In the genomic region with DNA sequence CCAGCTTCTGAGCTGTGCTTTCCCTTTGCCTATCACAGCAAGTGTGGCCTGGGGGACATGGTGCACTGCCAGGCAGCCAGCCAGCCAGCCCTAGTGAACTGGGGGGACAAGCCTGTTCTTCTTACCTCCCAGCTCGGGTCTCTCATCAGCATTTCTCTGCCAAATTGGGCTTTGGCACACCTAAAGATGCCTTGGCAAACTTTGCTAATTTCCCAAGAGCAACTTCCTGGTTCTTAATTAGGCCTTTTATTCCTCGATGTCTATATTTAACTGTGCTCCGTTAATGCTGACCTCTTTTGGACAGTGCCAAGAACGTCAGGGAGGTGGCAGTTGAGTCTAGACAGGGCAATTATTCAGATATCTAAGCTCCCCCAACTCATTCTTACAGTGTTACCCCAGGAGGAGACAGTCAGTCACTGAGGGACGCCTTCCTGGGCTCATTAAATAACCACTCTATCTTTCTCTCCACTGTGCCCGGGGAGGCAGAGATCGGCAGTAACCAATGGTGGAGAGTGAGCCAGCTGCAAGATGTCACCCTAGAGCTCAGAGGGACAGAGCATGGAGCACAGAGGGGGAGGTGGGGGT, we compare ENCODE assay signal across 10 mouse cellular contexts.
DNase-seq lines count a peak whose midpoint lies in the region; ATAC-seq and TF ChIP-seq lines count a peak whose summit lies in the region.
"Had no signal": no experiment of that assay in that cellular context is flagged by ENCODE, and none has a peak within 500 bp of the region (broad histone marks: within the 10 kb centered on the region; RNA-seq: fewer than 3 reads in every experiment).

No protein-coding gene starts in this region.

- no peak overlapping the region for H3K27ac ChIP-seq in kidney, embryonic 16.5 days (ENCODE audit: low read length)
- H3K27ac ChIP-seq in thymus, adult 2 months (ENCODE audit: control insufficient read depth, insufficient read depth, low read length): no peak overlapping the region

- no peaks in the 10 kb centered on the region for H3K4me1 ChIP-seq in kidney, embryonic 16.5 days (ENCODE audit: insufficient read depth, low read length)
- no peaks in the 10 kb centered on the region for H3K4me1 ChIP-seq in thymus, adult 2 months (replicated peaks; ENCODE audit: control insufficient read depth, insufficient read depth, low read length)

- no peak for TF ChIP-seq POLR2A in thymus, adult 2 months (IDR thresholded peaks at IDR 0.05; ENCODE audit: control insufficient read depth, extremely low read depth, insufficient read depth, low read length, poor library complexity)

- H3K27me3 ChIP-seq in kidney, embryonic 16.5 days (ENCODE audit: insufficient read depth, low read length): no peaks in the 10 kb centered on the region
- H3K27me3 ChIP-seq in thymus, adult 2 months (ENCODE audit: control insufficient read depth, insufficient read depth, low read length): no peaks in the 10 kb centered on the region

- H3K4me3 ChIP-seq in kidney, embryonic 16.5 days (ENCODE audit: low read length): no peak overlapping the region
- no peak overlapping the region for H3K4me3 ChIP-seq in thymus, adult 2 months (ENCODE audit: control insufficient read depth, insufficient read depth, low read length)
- H3K4me3 ChIP-seq: erythroblast, embryonic 14.5 days had no signal

- H3K4me2 ChIP-seq in kidney, embryonic 16.5 days (replicated peaks; ENCODE audit: low read depth, low read length): no peak overlapping the region

- no peaks in the 10 kb centered on the region for H3K36me3 ChIP-seq in kidney, embryonic 16.5 days (ENCODE audit: insufficient read depth, low read length)
- H3K36me3 ChIP-seq in thymus, adult 2 months (ENCODE audit: control insufficient read depth, insufficient read depth, low read length): no peaks in the 10 kb centered on the region
- H3K36me3 ChIP-seq: G1E had no signal

- WGBS in kidney, embryonic 16.5 days: 23% methylated on average over 7 of the region's 7 CpGs
- WGBS in thymus, adult 2 months: 84% methylated on average over 7 of the region's 7 CpGs

- H3K9ac ChIP-seq in kidney, embryonic 16.5 days (replicated peaks; ENCODE audit: low read length): no peak overlapping the region

- H3K9me3 ChIP-seq in kidney, embryonic 16.5 days (ENCODE audit: low read length): no peaks in the 10 kb centered on the region
- H3K9me3 ChIP-seq: G1E had no signal

- DNase-seq in kidney, postnatal 25 days: no peak
- peak; percentile 59 for DNase-seq in brain, embryonic 18.5 days (ENCODE audit: low read depth, low spot score)
- peak; percentile 14 to 32 for DNase-seq in frontal cortex, postnatal 10 days (ENCODE audit: low spot score in 2 of 2)
- DNase-seq in layer of hippocampus, postnatal 14 days (ENCODE audit: low spot score in 2 of 2): peak; percentile 40 to 79
- no peak for DNase-seq in urinary bladder, postnatal 36 days (ENCODE audit: low spot score in 2 of 2)
- DNase-seq in thymus, adult 2 months: no peak

- 0 out of 2 replicates have a peak, but pooled peaks have one; percentile 27 for ATAC-seq in kidney, embryonic 16.5 days (ENCODE audit: low FRiP score, low TSS enrichment)
- no peak for ATAC-seq in megakaryocyte, adult 5-6 weeks (ENCODE audit: poor library complexity, severe bottlenecking)

- TF ChIP-seq CTCF in thymus, adult 2 months (IDR thresholded peaks at IDR 0.05; ENCODE audit: borderline replicate concordance, control insufficient read depth, extremely low read depth, insufficient read depth, low read length, poor library complexity): no peak

Comparison
In these comparisons a context has a peak if more than half of its experiments do, and no peak if none do; other contexts are left out.
1. DNase-seq: peak in brain, embryonic 18.5 days (single experiment), frontal cortex, postnatal 10 days (2 of 2) and layer of hippocampus, postnatal 14 days (2 of 2); none in kidney, postnatal 25 days (0 of 2), urinary bladder, postnatal 36 days (0 of 2) and thymus, adult 2 months (single experiment).